Mouse (Mus musculus): ENCODE results near the gene Vmn1r168.
"Not testable (repeated sequence)": the region's sequence is repeated elsewhere in the genome, so short reads cannot be mapped to it uniquely, and the experiment has no call there.

The Vmn1r168 gene

GRCm38 (mm10) chr7:23539432-23539831 lies at the start of gene Vmn1r168:
TSS of gene Vmn1r168 (plus strand) at chr7:23539732.
- DNase-seq: not testable (repeated sequence)

DNA sequence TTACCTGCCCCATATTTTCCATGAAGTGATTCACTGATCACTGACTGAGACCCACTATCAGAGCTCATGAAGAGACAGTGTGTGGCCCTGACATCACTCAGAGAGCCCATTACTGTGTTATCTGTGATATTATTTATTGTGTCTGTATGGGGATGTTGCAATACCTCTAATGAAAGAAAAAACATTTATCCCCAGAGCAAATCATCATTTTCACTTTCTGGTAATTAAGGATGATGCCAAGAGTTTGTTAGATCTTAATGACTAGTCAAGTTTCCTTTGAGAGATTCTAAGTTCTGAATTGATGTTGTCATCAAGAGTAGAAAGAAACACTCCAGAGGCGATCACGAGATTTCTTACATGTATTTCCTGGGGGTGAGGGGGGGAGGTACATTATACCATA lies 32.4 kb upstream of the Vmn1r168 start, which contains the start of gene Vmn1r167:
Vmn1r167 (minus strand) TSS at position 101 of the 400 bp plus-strand sequence.
- not testable (repeated sequence) for DNase-seq

- DNase-seq: not testable (repeated sequence)
These were observed 35.7 kb downstream of the Vmn1r168 start, which contains the start of gene Vmn1r169 for GRCm38 (mm10) chr7:23575226-23575625. TSS of gene Vmn1r169 (plus strand) at chr7:23575526.
